Mouse (Mus musculus) gastrocnemius, adult 2 months (tissue): Measurements from ENCODE around the gene Bmf. TPM values are rescaled to one million over a fixed set of nuclear protein-coding genes. Genes with fewer than 3 reads are reported as not detected.

Source experiments
- DNase-seq: peaks from one replicate; pipeline ENCODE4 v3.0.0; 2022
- H3K27ac ChIP-seq: fragments of 200-600 bp; 2 replicates; pipeline ENCODE4 v1.8.1; 2022; ENCODE audit warnings: mild to moderate bottlenecking
- H3K4me3 ChIP-seq: fragments of 200-600 bp; 2 replicates; pipeline ENCODE4 v1.8.1; 2022; ENCODE audit warnings: mild to moderate bottlenecking, moderate library complexity
- CTCF ChIP-seq: fragments of 200-600 bp; IDR thresholded peaks from 2 replicates; pipeline ENCODE4 v1.8.1; 2022; ENCODE audit warnings: antibody characterized with exemption, mild to moderate bottlenecking, moderate library complexity
- intact Hi-C: fragments of 180-260 bp; cut with DNase I; formaldehyde crosslinking; loops from one replicate; pipeline ENCODE4 v1.15.1; 2025
- total RNA-seq, 2 experiments: library from RNA; stranded (reverse); gene quantifications; 2 replicates each; pipeline ENCODE4 v1.2.3; 2021

Bmf gene
- total RNA-seq, 2 experiments from 2014 or later, result 3.3 to 6.2 TPM

DNA sequence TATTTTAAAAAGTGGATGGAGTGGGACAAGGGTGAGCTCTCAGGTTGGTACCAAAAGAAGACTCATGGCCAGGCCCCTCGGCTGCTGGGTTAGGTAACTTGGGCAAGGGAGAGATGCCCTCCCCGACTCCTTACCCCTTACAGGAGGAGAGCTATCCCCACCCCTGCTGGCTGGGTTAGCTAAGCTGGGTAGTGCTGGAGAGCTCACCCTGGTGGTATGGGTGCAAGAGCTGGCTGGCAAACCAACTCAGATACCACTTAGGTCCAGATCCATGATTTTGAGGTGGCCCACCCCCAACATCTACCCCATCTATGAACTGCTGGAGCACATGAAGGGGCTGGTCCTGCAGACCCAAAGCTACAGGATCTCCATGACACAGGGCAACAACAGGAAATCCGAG is 24.7 kb downstream of the Bmf start:
- no peak for DNase-seq
- Histone ChIP-seq H3K4me3 (no peak overlapping the region), H3K27ac (no peak overlapping the region)
- TF ChIP-seq CTCF, result no peak
- intact Hi-C loops, result no loop called here

GRCm38 (mm10) chr2:118523163-118523730 is 26.2 kb downstream of the Bmf start:
- intact Hi-C loops, result no loop called here
- H3K27ac ChIP-seq, result no peak overlapping the region
- no peak overlapping the region for H3K4me3 ChIP-seq
- no peak for DNase-seq
- TF ChIP-seq CTCF, result no peak

DNA sequence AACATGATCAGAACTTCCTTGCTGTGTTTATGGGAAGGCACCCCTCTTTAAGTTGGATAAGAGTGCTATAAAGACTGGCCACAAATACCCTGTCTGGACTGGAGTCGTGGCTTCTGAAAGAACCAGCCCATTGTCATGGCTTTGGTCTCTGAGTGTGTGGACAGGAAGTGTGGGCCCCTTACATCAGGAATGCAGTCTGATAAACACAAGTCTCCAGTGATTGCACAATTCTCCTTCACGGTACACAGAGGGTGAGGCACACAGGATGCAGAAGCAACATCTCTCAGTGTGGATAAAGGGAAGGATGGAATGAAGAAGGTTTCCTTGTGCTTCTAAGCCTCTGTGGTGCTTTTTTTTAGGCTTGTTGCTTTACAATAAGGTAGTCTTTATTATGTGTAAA is 27.2 kb downstream of the Bmf start:
- Histone ChIP-seq H3K27ac (0 out of 2 replicates have a peak overlapping the region, but pooled peaks have one; percentile 12), H3K4me3 (no peak overlapping the region)
- no peak for TF ChIP-seq CTCF
- intact Hi-C loops, result no loop called here
- no peak for DNase-seq

GRCm38 (mm10) chr2:118520042-118520933 is 29.2 kb downstream of the Bmf start:
- Histone ChIP-seq H3K4me3 (peak overlapping the region; percentile 37), H3K27ac (peak overlapping the region; percentile 80)
- intact Hi-C loops, result no loop called here
- TF ChIP-seq CTCF, result no peak
- peak; percentile 62 for DNase-seq

DNA sequence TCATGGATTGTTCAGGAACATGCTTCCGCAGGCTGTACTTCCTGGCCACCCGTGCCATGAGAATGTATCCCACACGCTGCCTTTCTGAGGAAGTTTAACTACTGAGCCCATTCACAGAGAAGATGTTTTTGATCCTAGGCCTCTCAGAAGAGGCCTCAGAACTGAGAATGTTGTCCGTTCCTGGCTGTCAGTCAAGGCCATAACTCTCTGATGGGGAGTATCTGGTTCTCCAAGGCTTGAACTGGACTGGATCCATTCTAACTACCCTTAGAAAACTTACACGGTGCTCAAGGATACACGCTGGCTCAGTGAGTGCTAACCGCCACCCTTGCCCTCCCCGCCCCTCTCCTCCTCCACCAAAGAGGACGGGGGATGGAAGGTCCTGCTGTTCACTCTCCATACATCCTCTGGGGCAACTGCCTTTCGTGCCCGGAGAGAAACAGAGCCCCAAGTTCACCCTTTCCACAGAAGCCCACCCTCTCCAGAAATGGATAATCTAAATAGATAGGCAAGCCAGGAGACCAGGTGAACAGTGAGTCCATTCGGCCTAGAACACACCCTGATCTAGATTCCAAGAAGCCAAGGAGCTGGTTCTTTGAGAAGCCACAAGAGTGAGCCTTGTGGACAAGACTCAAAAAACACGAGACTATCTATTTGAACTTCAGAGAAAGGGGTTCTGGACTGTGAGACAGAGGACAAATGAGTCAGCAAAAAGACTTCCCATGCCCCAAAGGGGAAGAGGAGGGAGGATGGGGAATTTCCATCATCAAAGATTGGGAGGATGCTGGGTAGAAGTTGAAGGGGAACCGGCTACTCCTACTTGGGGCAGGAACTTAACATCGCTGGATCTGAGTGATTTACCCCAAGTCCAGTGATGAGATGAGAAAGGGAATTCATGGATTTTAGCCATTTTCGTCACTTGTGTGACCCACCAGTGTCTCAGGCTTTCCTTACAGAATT is 36.8 kb downstream of the Bmf start:
- intact Hi-C loops, result no loop called here
- no peak overlapping the region for H3K4me3 ChIP-seq
- peak overlapping the region; percentile 73 for H3K27ac ChIP-seq
- no peak for DNase-seq
- TF ChIP-seq CTCF, result no peak

GRCm38 (mm10) chr2:118511779-118512417 is 37.6 kb downstream of the Bmf start:
- no peak for TF ChIP-seq CTCF
- intact Hi-C loops, result loop anchor here (2.0 kb wide), 1 partner anchor 29 kb away; no protein-coding TSS in a partner anchor
- peak; percentile 52 for DNase-seq
- Histone ChIP-seq H3K27ac (peak overlapping the region; percentile 73), H3K4me3 (no peak overlapping the region)

DNA sequence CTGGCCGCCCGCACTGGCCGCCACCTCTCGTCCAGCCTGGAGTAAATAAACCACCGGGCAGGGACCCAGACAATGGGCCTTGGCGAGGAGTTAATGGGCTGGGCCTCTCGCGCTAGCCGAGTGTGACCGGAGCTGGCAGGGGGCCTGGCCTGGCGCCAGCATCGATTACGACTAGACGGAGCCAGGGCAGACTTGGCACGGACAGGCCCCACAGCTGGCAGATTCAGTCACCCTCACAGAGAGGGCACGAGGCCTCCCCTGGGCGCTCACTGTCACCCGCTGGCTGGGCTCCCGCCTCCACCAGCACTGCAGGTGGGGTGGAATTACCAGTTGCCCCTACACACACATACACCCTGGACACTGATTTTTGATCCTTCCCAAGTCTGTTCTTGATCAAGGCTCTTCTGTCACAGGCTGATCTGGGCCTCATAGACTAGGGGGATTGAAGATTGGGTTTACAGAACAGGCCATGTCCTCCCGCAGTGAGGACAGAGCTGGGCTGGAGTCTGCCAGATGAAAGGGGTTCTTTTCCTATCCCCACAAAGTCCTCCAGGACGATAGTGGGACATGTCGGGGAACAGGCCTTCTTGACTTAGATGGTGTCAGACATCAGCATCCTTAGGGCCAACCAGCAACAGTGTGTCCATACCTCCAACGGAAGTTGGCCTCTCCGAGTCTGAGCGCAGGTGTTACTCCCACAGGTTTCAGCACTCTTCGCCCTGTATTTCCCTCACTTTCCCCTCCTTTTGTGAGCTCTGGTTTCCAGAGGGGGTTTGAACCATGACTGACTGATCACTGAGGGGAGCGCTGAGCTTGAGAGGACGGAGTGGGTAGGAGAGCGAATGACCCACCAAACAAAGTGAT is 38.8 kb downstream of the Bmf start:
- TF ChIP-seq CTCF, result no peak; the same call in 1 of the 2 replicates
- DNase-seq, result peak; percentile 99
- intact Hi-C loops, result loop anchor here (2.0 kb wide), 1 partner anchor 30 kb away; no protein-coding TSS in a partner anchor
- H3K4me3 ChIP-seq, result no peak overlapping the region; the same call in 1 of the 2 replicates
- H3K27ac ChIP-seq, result peak overlapping the region; percentile 73

GRCm38 (mm10) chr2:118509688-118510446 is 39.6 kb downstream of the Bmf start:
- DNase-seq, result no peak
- intact Hi-C loops, result loop anchor here (2.0 kb wide), 1 partner anchor 31 kb away; no protein-coding TSS in a partner anchor
- Histone ChIP-seq H3K4me3 (peak overlapping the region; percentile 27), H3K27ac (peak overlapping the region; percentile 73)
- no peak for TF ChIP-seq CTCF

- H3K27ac ChIP-seq, result no peak overlapping the region
- no peak for TF ChIP-seq CTCF
- intact Hi-C loops, result no loop called here
- DNase-seq, result no peak
- no peak overlapping the region for H3K4me3 ChIP-seq
These were observed 42.4 kb downstream of the Bmf start for GRCm38 (mm10) chr2:118507126-118507525.

DNA sequence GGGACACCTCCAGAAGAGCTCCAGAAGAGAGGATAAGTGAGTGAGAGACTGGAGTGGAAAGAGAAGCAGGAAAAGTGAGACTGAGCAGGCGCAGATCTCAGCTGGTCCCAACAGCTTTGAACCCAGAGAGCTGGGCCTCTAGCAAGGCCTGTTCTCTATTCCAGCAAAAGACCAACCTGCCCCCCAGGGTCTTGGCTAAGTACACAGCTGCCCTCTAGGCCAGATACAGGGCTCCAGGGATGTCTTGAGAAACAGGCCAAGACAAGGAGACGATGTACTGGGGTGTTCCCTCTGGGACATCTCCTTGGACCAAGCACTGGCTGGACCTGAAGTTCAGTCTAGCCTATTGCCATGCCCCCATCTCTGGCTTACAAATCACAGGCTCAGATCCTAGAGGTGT is 49.3 kb downstream of the Bmf start:
- no peak for TF ChIP-seq CTCF
- intact Hi-C loops, result no loop called here
- H3K4me3 ChIP-seq, result no peak overlapping the region
- H3K27ac ChIP-seq, result no peak overlapping the region
- DNase-seq, result no peak
